ENCODE assay signal across 8 mouse cellular contexts in the genomic region with DNA sequence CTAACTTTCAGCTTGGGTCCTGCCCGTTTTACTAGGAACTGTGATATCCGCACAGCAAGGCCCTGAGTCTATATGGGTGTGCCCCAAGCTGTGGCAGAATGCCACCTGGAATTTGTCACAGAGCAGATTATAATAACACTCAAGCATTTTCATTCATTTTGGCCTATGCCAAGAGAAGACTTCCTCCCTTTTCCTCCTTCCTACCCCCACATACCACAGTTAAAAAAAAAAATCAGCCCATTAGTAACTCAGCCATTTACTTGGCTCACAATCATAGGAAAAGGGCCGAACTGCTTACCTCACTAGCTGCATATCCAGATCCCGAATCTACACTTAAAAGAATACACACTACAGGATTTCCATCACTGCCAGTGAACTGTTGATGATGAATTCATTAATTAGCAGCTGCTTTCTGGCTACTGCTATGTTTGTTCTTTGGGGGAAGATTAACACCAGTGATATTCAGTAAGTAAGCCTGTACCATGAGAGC.
DNase-seq lines count a peak whose midpoint lies in the region.

No protein-coding gene starts in this region.

- peak; percentile 24 for DNase-seq in adrenal gland, postnatal 14 days
- no peak for DNase-seq in adrenal gland, adult 18-20 months (ENCODE audit: low spot score in 2 of 2)
- DNase-seq in 3134 (ENCODE audit: extremely low read depth, insufficient read length, low spot score): peak; percentile 33
- peak; percentile 55 for DNase-seq in heart, adult 8-10 months (ENCODE audit: low spot score)
- DNase-seq in large intestine, adult 2 months (ENCODE audit: low read depth, low spot score): peak; percentile 63
- no peak for DNase-seq in layer of hippocampus, adult 11-12 months (ENCODE audit: low spot score)
- DNase-seq in spleen, postnatal 36 days (ENCODE audit: low spot score in 2 of 2): no peak
- no peak for DNase-seq in embryo, embryonic 11 days

- WGBS in large intestine, adult 2 months: 17% methylated on average over 4 of the region's 4 CpGs

Comparison
In these comparisons a context has a peak if more than half of its experiments do, and no peak if none do; other contexts are left out.
1. DNase-seq: peak in adrenal gland, postnatal 14 days (single experiment), 3134 (single experiment), heart, adult 8-10 months (single experiment) and large intestine, adult 2 months (single experiment); none in adrenal gland, adult 18-20 months (0 of 2), layer of hippocampus, adult 11-12 months (single experiment), spleen, postnatal 36 days (0 of 2) and embryo, embryonic 11 days (single experiment).